Mouse (Mus musculus) lung, postnatal 0 days (tissue): ENCODE measurements around the gene Olfr1279. TPM values are rescaled to one million over a fixed set of nuclear protein-coding genes. Genes with fewer than 3 reads are reported as not detected.
"Not testable (repeated sequence)": the region's sequence is repeated elsewhere in the genome, so short reads cannot be mapped to it uniquely, and the experiment has no call there.

Source experiments
- ATAC-seq: fragments of 200-750 bp; cut with Nextera tagmentation; 2 replicates; pipeline ENCODE4 v1.8.0; 2017; ENCODE audit warnings: moderate library complexity
- DNase-seq: peaks from one replicate; pipeline ENCODE4 v3.0.0-alpha.2; 2016; ENCODE audit warnings: low spot score
- H3K27ac ChIP-seq: fragments of 300-500 bp; sonication (generic); 2 replicates; pipeline ENCODE4 v1.5.1; 2014; ENCODE audit warnings: antibody characterized with exemption, mild to moderate bottlenecking, low read length, mixed read lengths
- H3K27me3 ChIP-seq: fragments of 300-500 bp; sonication (generic); replicated peaks from 2 replicates; pipeline ENCODE4 v1.6.1; 2014; ENCODE audit warnings: low read length, mixed read lengths; ENCODE audit not compliant: insufficient read depth
- H3K36me3 ChIP-seq: fragments of 300-500 bp; sonication (generic); 2 replicates; pipeline ENCODE4 v1.6.1; 2014; ENCODE audit warnings: low read length, mixed read lengths; ENCODE audit not compliant: insufficient read depth
- H3K4me1 ChIP-seq: fragments of 300-500 bp; sonication (generic); 2 replicates; pipeline ENCODE4 v1.6.1; 2014; ENCODE audit warnings: antibody characterized with exemption, low read depth, low read length, mixed read lengths; ENCODE audit not compliant: insufficient read depth
- H3K4me2 ChIP-seq: fragments of 300-500 bp; sonication (generic); replicated peaks from 2 replicates; pipeline ENCODE4 v1.6.1; 2014; ENCODE audit warnings: low read depth, mild to moderate bottlenecking, low read length, moderate library complexity, mixed read lengths
- H3K4me3 ChIP-seq: fragments of 300-500 bp; sonication (generic); 2 replicates; pipeline ENCODE4 v1.5.1; 2014; ENCODE audit warnings: low read depth, low read length
- H3K9ac ChIP-seq: fragments of 300-500 bp; sonication (generic); replicated peaks from 2 replicates; pipeline ENCODE4 v1.6.1; 2014; ENCODE audit warnings: low read depth, mild to moderate bottlenecking
- H3K9me3 ChIP-seq: fragments of 300-500 bp; sonication (generic); 2 replicates; pipeline ENCODE4 v1.6.1; 2016; ENCODE audit warnings: low read length, mixed read lengths
- CTCF ChIP-seq: IDR thresholded peaks from 2 replicates; pipeline ENCODE4 v1.5.1; 2016; ENCODE audit warnings: antibody characterized with exemption, mild to moderate bottlenecking
- EP300 ChIP-seq: IDR thresholded peaks from 2 replicates; pipeline ENCODE4 v1.6.1; 2016; ENCODE audit warnings: antibody characterized with exemption, mild to moderate bottlenecking, control low read depth
- WGBS: fragments of 180-500 bp; shearing (Covaris S2); extraction: QIAGEN DNeasy Blood & Tissue Kit; methylation state at CpG from one replicate; pipeline ENCODE4 v1.1.7; 2014; 5-methylcytosine and 5-hydroxymethylcytosine counted together
- polyA plus RNA-seq: library from polyadenylated mRNA; unstranded; fragments of >200 nt; fragmentation: Nextera tagmentation; extraction: Ambion mirVana; gene quantifications from 2 replicates; pipeline ENCODE4 v1.2.1, GENCODE M21; 2015

The Olfr1279 gene
- not detected in 2 replicates for polyA plus RNA-seq

- ATAC-seq (no peak), DNase-seq (no peak)
- no peaks in the 10 kb centered on the region for H3K27me3 ChIP-seq
- no peaks in the 10 kb centered on the region for H3K4me1 ChIP-seq
- H3K27ac ChIP-seq, result no peak within 1 kb of the TSS
- TF ChIP-seq EP300 (no peak), CTCF (no peak)
- H3K4me2 ChIP-seq, result no peak within 1 kb of the TSS
- no peak within 1 kb of the TSS for H3K9ac ChIP-seq
- H3K36me3 ChIP-seq, result no peaks in the 10 kb centered on the region
- no peak within 1 kb of the TSS for H3K4me3 ChIP-seq
- H3K9me3 ChIP-seq, result no peaks in the 10 kb centered on the region
Observed at GRCm38 (mm10) chr2:111300374-111300773, at the start of gene Olfr1279. Olfr1279 (plus strand) TSS chr2:111300635.

GRCm38 (mm10) chr2:111254216-111254615 is 46.2 kb upstream of the Olfr1279 start, which contains the start of gene Olfr1276:
Olfr1276 (plus strand) TSS chr2:111254516.
- H3K27me3 ChIP-seq, result no peaks in the 10 kb centered on the region
- no peak within 1 kb of the TSS for H3K9ac ChIP-seq
- DNase-seq (no peak), ATAC-seq (no peak)
- no peaks in the 10 kb centered on the region for H3K4me1 ChIP-seq
- H3K9me3 ChIP-seq, result no peaks in the 10 kb centered on the region
- TF ChIP-seq CTCF (no peak), EP300 (no peak)
- no peak within 1 kb of the TSS for H3K4me3 ChIP-seq
- H3K4me2 ChIP-seq, result no peak within 1 kb of the TSS
- H3K36me3 ChIP-seq, result no peaks in the 10 kb centered on the region
- no peak within 1 kb of the TSS for H3K27ac ChIP-seq

GRCm38 (mm10) chr2:111274006-111274405 is 26.4 kb upstream of the Olfr1279 start, which contains the start of gene Olfr1277:
Olfr1277 (minus strand) TSS chr2:111274106.
- H3K36me3 ChIP-seq, result no peaks in the 10 kb centered on the region
- WGBS, result 67% methylated on average over 2 of the region's 2 CpGs
- DNase-seq (no peak), ATAC-seq (no peak)
- H3K4me1 ChIP-seq, result no peaks in the 10 kb centered on the region
- no peak for TF ChIP-seq CTCF
- TF ChIP-seq EP300, result no peak
- H3K9me3 ChIP-seq, result no peaks in the 10 kb centered on the region
- H3K4me3 ChIP-seq, result no peak within 1 kb of the TSS
- H3K27me3 ChIP-seq, result no peaks in the 10 kb centered on the region
- no peak within 1 kb of the TSS for H3K9ac ChIP-seq
- no peak within 1 kb of the TSS for H3K27ac ChIP-seq
- H3K4me2 ChIP-seq, result no peak within 1 kb of the TSS

GRCm38 (mm10) chr2:111289836-111290235 is 10.6 kb upstream of the Olfr1279 start, which contains the start of gene Olfr1278:
Olfr1278 (plus strand) TSS chr2:111290136.
- DNase-seq (no peak), ATAC-seq (no peak)
- Histone ChIP-seq H3K4me2 (no peak within 1 kb of the TSS), H3K4me3 (no peak within 1 kb of the TSS), H3K9ac (no peak within 1 kb of the TSS), H3K27ac (no peak within 1 kb of the TSS), H3K27me3 (no peaks in the 10 kb centered on the region), H3K36me3 (no peaks in the 10 kb centered on the region), H3K9me3 (no peaks in the 10 kb centered on the region), H3K4me1 (no peaks in the 10 kb centered on the region)
- no peak for TF ChIP-seq CTCF
- no peak for TF ChIP-seq EP300

- Histone ChIP-seq H3K27ac (no peak overlapping the region), H3K4me1 (no peaks in the 10 kb centered on the region), H3K4me3 (no peak overlapping the region), H3K27me3 (no peaks in the 10 kb centered on the region), H3K9ac (no peak overlapping the region), H3K9me3 (no peaks in the 10 kb centered on the region), H3K36me3 (no peaks in the 10 kb centered on the region), H3K4me2 (no peak overlapping the region)
- no peak for DNase-seq
- ATAC-seq, result no peak
- TF ChIP-seq EP300 (no peak), CTCF (no peak)
Observed at GRCm38 (mm10) chr2:111298541-111298940, 1.9 kb upstream of the Olfr1279 start.

GRCm38 (mm10) chr2:111313717-111314116 is 13.3 kb downstream of the Olfr1279 start, which contains the start of gene Olfr1280:
Olfr1280 (plus strand) TSS chr2:111314017.
- ATAC-seq, result no peak
- DNase-seq, result no peak
- Histone ChIP-seq H3K4me1 (no peaks in the 10 kb centered on the region), H3K36me3 (no peaks in the 10 kb centered on the region), H3K27ac (no peak within 1 kb of the TSS), H3K27me3 (no peaks in the 10 kb centered on the region), H3K9me3 (no peaks in the 10 kb centered on the region), H3K4me3 (no peak within 1 kb of the TSS), H3K4me2 (no peak within 1 kb of the TSS), H3K9ac (no peak within 1 kb of the TSS)
- TF ChIP-seq CTCF, result no peak
- no peak for TF ChIP-seq EP300

- Histone ChIP-seq H3K9me3 (no peaks in the 10 kb centered on the region), H3K36me3 (no peaks in the 10 kb centered on the region), H3K9ac (no peak within 1 kb of the TSS), H3K27me3 (no peaks in the 10 kb centered on the region), H3K4me3 (no peak within 1 kb of the TSS), H3K27ac (no peak within 1 kb of the TSS), H3K4me1 (no peaks in the 10 kb centered on the region), H3K4me2 (no peak within 1 kb of the TSS)
- 53% methylated on average over 2 of the region's 2 CpGs for WGBS
- ATAC-seq (no peak), DNase-seq (no peak)
- TF ChIP-seq EP300, result no peak
- no peak for TF ChIP-seq CTCF
Observed at GRCm38 (mm10) chr2:111326220-111326619, 25.8 kb downstream of the Olfr1279 start, which contains the start of gene Olfr1281. Olfr1281 (plus strand) TSS chr2:111326520.

GRCm38 (mm10) chr2:111333721-111334120 is 33.3 kb downstream of the Olfr1279 start:
- 76% methylated on average over 5 of the region's 5 CpGs for WGBS
- H3K27ac ChIP-seq, H3K36me3 ChIP-seq, ATAC-seq, H3K9me3 ChIP-seq, DNase-seq, H3K27me3 ChIP-seq, H3K4me1 ChIP-seq, H3K4me3 ChIP-seq, H3K4me2 ChIP-seq, H3K9ac ChIP-seq: not testable (repeated sequence)
